Mouse (Mus musculus) neural tube, embryonic 12.5 days (tissue): ENCODE measurements at regions not wholly inside any gene's neighbourhood (a gene's known extent, or its start where the extent isn't known, plus 50 kb on each side); places are given as distances from the start of the nearest gene placed in this dataset.
"Not testable (repeated sequence)": the region's sequence is repeated elsewhere in the genome, so short reads cannot be mapped to it uniquely, and the experiment has no call there.

Experiments used
- ATAC-seq: fragments of 200-750 bp; cut with Nextera tagmentation; 2 replicates; pipeline ENCODE4 v1.8.0; 2017; ENCODE audit warnings: low read depth, mild to moderate bottlenecking, moderate TSS enrichment, moderate library complexity; ENCODE audit not compliant: low FRiP score
- H3K27ac ChIP-seq: fragments of 300-500 bp; sonication (generic); 2 replicates; pipeline ENCODE4 v1.5.1; 2016
- H3K27me3 ChIP-seq: fragments of 300-500 bp; sonication (generic); replicated peaks from 2 replicates; pipeline ENCODE4 v1.6.1; 2016; ENCODE audit warnings: mild to moderate bottlenecking
- H3K36me3 ChIP-seq: fragments of 300-500 bp; sonication (generic); 2 replicates; pipeline ENCODE4 v1.6.1; 2016; ENCODE audit warnings: mild to moderate bottlenecking
- H3K4me1 ChIP-seq: fragments of 300-500 bp; sonication (generic); 2 replicates; pipeline ENCODE4 v1.6.1; 2016
- H3K4me2 ChIP-seq: fragments of 300-500 bp; sonication (generic); replicated peaks from 2 replicates; pipeline ENCODE4 v1.6.1; 2016; ENCODE audit warnings: mild to moderate bottlenecking
- H3K4me3 ChIP-seq: fragments of 300-500 bp; sonication (generic); 2 replicates; pipeline ENCODE4 v1.5.1; 2016
- H3K9ac ChIP-seq: fragments of 300-500 bp; sonication (generic); 2 replicates; pipeline ENCODE4 v1.6.1; 2016; ENCODE audit warnings: mild to moderate bottlenecking
- H3K9me3 ChIP-seq: fragments of 300-500 bp; sonication (generic); 2 replicates; pipeline ENCODE4 v1.6.1; 2016; ENCODE audit warnings: mild to moderate bottlenecking
- WGBS: fragments of 180-500 bp; shearing (Covaris S2); methylation state at CpG from one replicate; pipeline ENCODE4 v1.1.7; 2016; 5-methylcytosine and 5-hydroxymethylcytosine counted together

- no peak overlapping the region for H3K27ac ChIP-seq
- ATAC-seq: no peak
- no peak overlapping the region for H3K4me3 ChIP-seq
- WGBS: 91% methylated on average over 6 of the region's 6 CpGs
- no peaks in the 10 kb centered on the region for H3K36me3 ChIP-seq
- no peak overlapping the region for H3K9ac ChIP-seq
- no peak overlapping the region for H3K4me2 ChIP-seq
- no peaks in the 10 kb centered on the region for H3K9me3 ChIP-seq
- no peaks in the 10 kb centered on the region for H3K4me1 ChIP-seq
- H3K27me3 ChIP-seq: no peaks in the 10 kb centered on the region
These were observed 83.4 kb upstream of the Dyrk2 start for GRCm38 (mm10) chr10:118953440-118953839.

GRCm38 (mm10) chr10:118952756-118953155, 82.7 kb upstream of the Dyrk2 start:
- Histone ChIP-seq H3K9me3 (no peaks in the 10 kb centered on the region), H3K4me3 (no peak overlapping the region), H3K36me3 (no peaks in the 10 kb centered on the region), H3K4me2 (no peak overlapping the region), H3K4me1 (no peaks in the 10 kb centered on the region), H3K9ac (no peak overlapping the region), H3K27ac (no peak overlapping the region), H3K27me3 (no peaks in the 10 kb centered on the region)
- WGBS: 90% methylated on average over 9 of the region's 9 CpGs
- no peak for ATAC-seq

- Histone ChIP-seq H3K4me1 (no peaks in the 10 kb centered on the region), H3K9me3 (no peaks in the 10 kb centered on the region), H3K36me3 (no peaks in the 10 kb centered on the region), H3K4me2 (no peak overlapping the region), H3K27me3 (no peaks in the 10 kb centered on the region), H3K9ac (no peak overlapping the region), H3K4me3 (no peak overlapping the region), H3K27ac (no peak overlapping the region)
- no peak for ATAC-seq
- 92% methylated on average over 6 of the region's 6 CpGs for WGBS
These were observed 77.7 kb upstream of the Dyrk2 start for GRCm38 (mm10) chr10:118947724-118948123.

- no peaks in the 10 kb centered on the region for H3K27me3 ChIP-seq
- ATAC-seq: no peak
- H3K4me1 ChIP-seq: no peaks in the 10 kb centered on the region
- no peak overlapping the region for H3K9ac ChIP-seq
- 84% methylated on average over 9 of the region's 9 CpGs for WGBS
- no peak overlapping the region for H3K27ac ChIP-seq
- H3K36me3 ChIP-seq: no peaks in the 10 kb centered on the region
- no peak overlapping the region for H3K4me3 ChIP-seq
- H3K9me3 ChIP-seq: no peaks in the 10 kb centered on the region
- H3K4me2 ChIP-seq: no peak overlapping the region
These were observed 77.1 kb upstream of the Dyrk2 start for GRCm38 (mm10) chr10:118947016-118947674.

GRCm38 (mm10) chr10:118927316-118927715, 57.3 kb upstream of the Dyrk2 start:
- WGBS: 89% methylated on average over 12 of the region's 12 CpGs

GRCm38 (mm10) chr10:118923473-118924185, 53.6 kb upstream of the Dyrk2 start:
- ATAC-seq: no peak
- Histone ChIP-seq H3K4me2 (no peak overlapping the region), H3K27me3 (no peaks in the 10 kb centered on the region), H3K9me3 (no peaks in the 10 kb centered on the region), H3K27ac (no peak overlapping the region), H3K36me3 (no peaks in the 10 kb centered on the region), H3K4me3 (no peak overlapping the region), H3K4me1 (no peaks in the 10 kb centered on the region), H3K9ac (no peak overlapping the region)
- 67% methylated on average over 15 of the region's 15 CpGs for WGBS

More at GRCm38 (mm10) chr10:118927316-118927715, 57.3 kb upstream of the Dyrk2 start:
- Histone ChIP-seq H3K9ac (no peak overlapping the region), H3K27me3 (no peaks in the 10 kb centered on the region), H3K27ac (no peak overlapping the region), H3K9me3 (peaks cover 3% of the 10 kb centered on the region; the same call in 1 of the 2 replicates), H3K4me1 (no peaks in the 10 kb centered on the region), H3K36me3 (no peaks in the 10 kb centered on the region), H3K4me2 (no peak overlapping the region), H3K4me3 (no peak overlapping the region)
- no peak for ATAC-seq

- H3K4me1 ChIP-seq, H3K4me2 ChIP-seq, H3K9ac ChIP-seq, H3K27ac ChIP-seq, H3K36me3 ChIP-seq, ATAC-seq, H3K4me3 ChIP-seq, H3K9me3 ChIP-seq, H3K27me3 ChIP-seq: not testable (repeated sequence)
These were observed 52.1 kb upstream of the Dyrk2 start for GRCm38 (mm10) chr10:118922120-118922519.
